Mouse (Mus musculus): ENCODE measurements around the gene Ly6g6c.
A peak's percentile ranks its signal among the peaks of the same experiment; 100 is the strongest.

Ly6g6c gene

GRCm38 (mm10) chr17:35055691-35056495, 9.3 kb upstream of the Ly6g6c start:
- no peak for DNase-seq (ENCODE audit: low read depth, low spot score)

GRCm38 (mm10) chr17:35057090-35057489, 8.1 kb upstream of the Ly6g6c start:
- no peak for DNase-seq (ENCODE audit: low read depth, low spot score)

- no peak for DNase-seq (ENCODE audit: low read depth, low spot score)
Measured at GRCm38 (mm10) chr17:35058316-35058715, 6.9 kb upstream of the Ly6g6c start.

GRCm38 (mm10) chr17:35058911-35059892, 6.0 kb upstream of the Ly6g6c start, which contains the start of gene Ddah2:
Ddah2 (plus strand) TSS chr17:35059035.
- DNase-seq (ENCODE audit: low read depth, low spot score) = peak; percentile 82

- DNase-seq (ENCODE audit: low read depth, low spot score) = no peak
Measured at GRCm38 (mm10) chr17:35060071-35060470, 5.1 kb upstream of the Ly6g6c start.

- DNase-seq (ENCODE audit: low read depth, low spot score) = no peak
Measured at GRCm38 (mm10) chr17:35060737-35061297, 4.4 kb upstream of the Ly6g6c start.

- no peak for DNase-seq (ENCODE audit: low read depth, low spot score)
Measured at GRCm38 (mm10) chr17:35061299-35061698, 3.9 kb upstream of the Ly6g6c start.

GRCm38 (mm10) chr17:35063466-35063865, 1.7 kb upstream of the Ly6g6c start:
- no peak for DNase-seq (ENCODE audit: low read depth, low spot score)

- no peak for DNase-seq (ENCODE audit: low read depth, low spot score)
Measured at GRCm38 (mm10) chr17:35064378-35064877, 760 bp upstream of the Ly6g6c start.

GRCm38 (mm10) chr17:35066084-35066483, 896 bp downstream of the Ly6g6c start, which contains the start of gene Mpig6b:
Mpig6b (minus strand) TSS chr17:35066184.
- no peak for DNase-seq (ENCODE audit: low read depth, low spot score)

- no peak for DNase-seq (ENCODE audit: low read depth, low spot score)
Measured at GRCm38 (mm10) chr17:35068213-35068914, 3.2 kb downstream of the Ly6g6c start.

- DNase-seq (ENCODE audit: low read depth, low spot score) = no peak
Measured at GRCm38 (mm10) chr17:35070556-35071229, 5.5 kb downstream of the Ly6g6c start.

GRCm38 (mm10) chr17:35071454-35071853, 6.3 kb downstream of the Ly6g6c start:
- DNase-seq (ENCODE audit: low read depth, low spot score) = no peak

GRCm38 (mm10) chr17:35074097-35074496, 8.9 kb downstream of the Ly6g6c start:
- no peak for DNase-seq (ENCODE audit: low read depth, low spot score)

- no peak for DNase-seq (ENCODE audit: low read depth, low spot score)
Measured at GRCm38 (mm10) chr17:35076507-35077176, 11.5 kb downstream of the Ly6g6c start, which contains the start of gene Ly6g6e. Ly6g6e (plus strand) TSS chr17:35076902.

- no peak for DNase-seq (ENCODE audit: low read depth, low spot score)
Measured at GRCm38 (mm10) chr17:35077285-35077684, 12.1 kb downstream of the Ly6g6c start.

- DNase-seq (ENCODE audit: low read depth, low spot score) = no peak
Measured at GRCm38 (mm10) chr17:35077786-35078233, 12.6 kb downstream of the Ly6g6c start, which contains the start of gene Ly6g6d. Ly6g6d (minus strand) TSS chr17:35078065.

GRCm38 (mm10) chr17:35079778-35080177, 14.6 kb downstream of the Ly6g6c start:
- no peak for DNase-seq (ENCODE audit: low read depth, low spot score)

GRCm38 (mm10) chr17:35080248-35080647, 15.1 kb downstream of the Ly6g6c start:
- no peak for DNase-seq (ENCODE audit: low read depth, low spot score)

GRCm38 (mm10) chr17:35080710-35081109, 15.5 kb downstream of the Ly6g6c start:
- no peak for DNase-seq (ENCODE audit: low read depth, low spot score)

Measured in skeletal muscle tissue, adult 2 months (tissue).